ENCODE assay signal across 20 mouse cellular contexts in the genomic region with DNA sequence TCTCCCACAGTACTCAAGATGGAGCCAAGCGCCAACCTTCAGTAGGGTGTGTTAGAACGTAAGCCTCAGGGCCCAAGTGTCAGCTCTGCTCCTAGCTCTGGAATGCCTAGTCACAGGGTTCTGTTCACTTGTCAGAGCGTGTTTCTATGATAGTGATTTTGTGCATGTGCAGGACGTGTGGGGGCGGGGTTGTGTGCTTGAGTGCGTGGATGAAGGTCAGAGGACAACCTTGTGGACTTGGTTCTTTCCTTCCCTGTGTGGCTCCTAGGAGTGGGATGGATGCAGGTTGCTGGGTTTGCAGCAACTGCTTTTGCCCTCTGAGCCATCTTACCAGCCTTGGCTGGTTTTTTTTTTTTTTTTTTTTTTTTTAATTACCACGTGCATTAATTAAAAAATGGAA. TPM values are rescaled to one million over a fixed set of nuclear protein-coding genes. Genes with fewer than 3 reads are reported as not detected.
DNase-seq lines count a peak whose midpoint lies in the region; ATAC-seq and TF ChIP-seq lines count a peak whose summit lies in the region.
"Had no signal": no experiment of that assay in that cellular context is flagged by ENCODE, and none has a peak within 500 bp of the region (broad histone marks: within the 10 kb centered on the region; RNA-seq: fewer than 3 reads in every experiment).

No protein-coding gene starts in this region.

- H3K4me1 ChIP-seq in kidney, adult 2 months (ENCODE audit: control insufficient read depth, insufficient read depth, low read length) = no peaks in the 10 kb centered on the region
- H3K4me1 ChIP-seq in kidney, embryonic 15.5 days = no peaks in the 10 kb centered on the region
- peaks cover 10 to 32% of the 10 kb centered on the region in 2 experiments for H3K4me1 ChIP-seq in MEL (ENCODE audit: control insufficient read depth in 1 of 2, insufficient read depth in 2 of 2, low read length in 2 of 2)
- H3K4me1 ChIP-seq: embryonic facial prominence, embryonic 12.5 days; forebrain, embryonic 15.5 days; heart, embryonic 15.5 days; hindbrain, embryonic 13.5 days had no signal

- H3K4me2 ChIP-seq in kidney, embryonic 15.5 days = no peak overlapping the region
- H3K4me2 ChIP-seq: embryonic facial prominence, embryonic 12.5 days; forebrain, embryonic 15.5 days; heart, embryonic 11.5 days; heart, embryonic 15.5 days; hindbrain, embryonic 13.5 days had no signal

- TF ChIP-seq EP300 in MEL (IDR thresholded peaks at IDR 0.05; ENCODE audit: low read depth in 1 of 2, low read length in 2 of 2) = no peak

- H3K9me3 ChIP-seq in kidney, embryonic 15.5 days (replicated peaks) = no peaks in the 10 kb centered on the region
- no peaks in the 10 kb centered on the region for H3K9me3 ChIP-seq in MEL (replicated peaks; ENCODE audit: insufficient read depth, low read length)
- H3K9me3 ChIP-seq: embryonic facial prominence, embryonic 12.5 days; forebrain, embryonic 15.5 days; G1E; heart, embryonic 15.5 days; hindbrain, embryonic 13.5 days had no signal

- no peak overlapping the region for H3K9ac ChIP-seq in kidney, embryonic 15.5 days
- no peak overlapping the region for H3K9ac ChIP-seq in MEL (ENCODE audit: control insufficient read depth, low read depth, low read length, poor library complexity, severe bottlenecking)
- H3K9ac ChIP-seq: embryonic facial prominence, embryonic 12.5 days; forebrain, embryonic 15.5 days; heart, embryonic 15.5 days; hindbrain, embryonic 13.5 days had no signal

- no peak overlapping the region for H3K27ac ChIP-seq in kidney, adult 2 months (ENCODE audit: insufficient read depth, low read depth, low read length)
- H3K27ac ChIP-seq in kidney, embryonic 15.5 days = no peak overlapping the region
- no peak overlapping the region; the same call in 1 of the 2 replicates for H3K27ac ChIP-seq in MEL (ENCODE audit: control insufficient read depth, low read depth, low read length)
- H3K27ac ChIP-seq: embryonic facial prominence, embryonic 12.5 days; forebrain, embryonic 15.5 days; heart, adult 2 months; heart, embryonic 15.5 days; hindbrain, embryonic 13.5 days; hindbrain, postnatal 0 days had no signal

- TF ChIP-seq POLR2A in kidney, adult 2 months (IDR thresholded peaks at IDR 0.05; ENCODE audit: low read depth, low read length) = no peak
- no peak for TF ChIP-seq POLR2A in MEL (IDR thresholded peaks at IDR 0.05; ENCODE audit: control insufficient read depth in 1 of 2, insufficient read depth in 1 of 2, low read depth in 1 of 2, low read length in 2 of 2, poor library complexity in 1 of 2)

- no peak for ATAC-seq in kidney, embryonic 15.5 days (replicated peaks; ENCODE audit: low FRiP score)
- ATAC-seq in megakaryocyte-erythroid progenitor cell, adult 5-6 weeks (replicated peaks; ENCODE audit: low FRiP score, low TSS enrichment, poor library complexity, severe bottlenecking) = peak; percentile 44
- ATAC-seq: forebrain, embryonic 15.5 days; hindbrain, postnatal 0 days had no signal

- DNase-seq in kidney, adult 2 months = peak; percentile 68
- DNase-seq in MEL (ENCODE audit: low read depth, low spot score) (no peak), ZHBTc4 (ENCODE audit: low read depth, low spot score) (peak; percentile 39)
- no peak for DNase-seq in adrenal gland, postnatal 25 days
- no peak for DNase-seq in ovary, adult 18-20 months (ENCODE audit: low spot score)
- DNase-seq: adrenal gland, adult 2 months; adrenal gland, postnatal 36 days; cerebellum, postnatal 14 days; gastrocnemius, postnatal 36 days; heart, adult 2 months; heart, postnatal 14 days had no signal

- no peak for TF ChIP-seq CTCF in kidney, adult 2 months (conservative IDR thresholded peaks at IDR 0.05; ENCODE audit: insufficient read depth, insufficient read length, low read depth, low read length)
- no peak for TF ChIP-seq CTCF in MEL (IDR thresholded peaks at IDR 0.05 in 2 of 3, conservative IDR thresholded peaks at IDR 0.05 in 1 of 3; ENCODE audit: control insufficient read depth in 1 of 3, insufficient read depth in 1 of 3, low read depth in 2 of 3, low read length in 3 of 3, poor library complexity in 1 of 3, severe bottlenecking in 1 of 3)

- TF ChIP-seq RAD21 in MEL (IDR thresholded peaks at IDR 0.05; ENCODE audit: low read depth, low read length) = no peak

- 64% methylated on average over 7 of the region's 7 CpGs for WGBS in kidney, adult 2 months
- 85% methylated on average over 7 of the region's 7 CpGs for WGBS in kidney, embryonic 15.5 days

- no peaks in the 10 kb centered on the region for H3K36me3 ChIP-seq in kidney, adult 2 months (ENCODE audit: control insufficient read depth, insufficient read depth, low read length)
- H3K36me3 ChIP-seq in kidney, embryonic 15.5 days = no peaks in the 10 kb centered on the region
- H3K36me3 ChIP-seq in MEL (ENCODE audit: control insufficient read depth in 1 of 2, insufficient read depth in 2 of 2, low read length in 2 of 2) = peaks cover 0 to 36% of the 10 kb centered on the region in 2 experiments; a peak in 2 of 4 replicates
- H3K36me3 ChIP-seq: embryonic facial prominence, embryonic 12.5 days; forebrain, embryonic 15.5 days; heart, embryonic 15.5 days; hindbrain, embryonic 13.5 days had no signal

- H3K4me3 ChIP-seq in kidney, adult 2 months (ENCODE audit: insufficient read depth, low read depth, low read length) = no peak overlapping the region
- no peak overlapping the region for H3K4me3 ChIP-seq in kidney, embryonic 15.5 days (replicated peaks)
- no peak overlapping the region for H3K4me3 ChIP-seq in MEL (ENCODE audit: control insufficient read depth in 1 of 2, insufficient read depth in 1 of 2, low read depth in 2 of 2, low read length in 2 of 2)
- H3K4me3 ChIP-seq: embryonic facial prominence, embryonic 12.5 days; forebrain, embryonic 15.5 days; heart, adult 2 months; heart, embryonic 15.5 days; hindbrain, embryonic 13.5 days had no signal

- H3K79me2 ChIP-seq in MEL (ENCODE audit: control insufficient read depth, insufficient read depth, low read length, poor library complexity) = peaks cover 4% of the 10 kb centered on the region; the same call in 1 of the 2 replicates

- H3K27me3 ChIP-seq in kidney, adult 2 months (replicated peaks; ENCODE audit: control insufficient read depth, insufficient read depth, low read length) = no peaks in the 10 kb centered on the region
- no peaks in the 10 kb centered on the region for H3K27me3 ChIP-seq in kidney, embryonic 15.5 days
- H3K27me3 ChIP-seq in MEL (ENCODE audit: control insufficient read depth in 1 of 2, insufficient read depth in 2 of 2, low read length in 2 of 2) = no peaks in the 10 kb centered on the region
- H3K27me3 ChIP-seq: embryonic facial prominence, embryonic 12.5 days; forebrain, embryonic 15.5 days; heart, embryonic 15.5 days; hindbrain, embryonic 13.5 days had no signal

TF ChIP-seq in MEL, 35 proteins besides CTCF, POLR2A, EP300 and RAD21:
- peak; percentile 38; the same call in 1 of the 2 replicates for TF ChIP-seq ZNF384 (IDR thresholded peaks at IDR 0.05; ENCODE audit: low read depth, low read length)
- no peak for TF ChIP-seq TBP (IDR thresholded peaks at IDR 0.05; ENCODE audit: low read depth, low read length)
- TF ChIP-seq CHD2 (IDR thresholded peaks at IDR 0.05; ENCODE audit: low read length) = no peak
TF ChIP-seq in MEL: peak in this region for 1.

RNA-seq across cellular contexts. Expression of a gene that starts 13.5 kb away (rescaled TPM):
- polyA plus RNA-seq in kidney, adult 2 months (2012; rRNA removed) = 1.8 and 2.3 TPM in 2 replicates
- 23.0 and 23.1 TPM in 2 replicates for polyA plus RNA-seq in kidney, embryonic 15.5 days (2015; fragmentation: Nextera tagmentation; extraction: Ambion mirVana)
- 11.0 and 12.4 TPM in 2 replicates for total RNA-seq in MEL (2012; rRNA removed)
- polyA plus RNA-seq in MEL (2012; ENCODE audit: insufficient read depth in 1 of 2, insufficient read length in 2 of 2, low read depth in 1 of 2, low replicate concordance in 2 of 2, missing spikeins in 1 of 2) = 10 to 100 TPM in 1 of 2 experiments, not detected in 1; 10.5 TPM
- total RNA-seq in megakaryocyte-erythroid progenitor cell, adult 5-6 weeks (2014; fragmentation: Nextera tagmentation) = 18.6 and 20.3 TPM in 2 replicates
- 25.2 and 29.7 TPM in 2 replicates for total RNA-seq in megakaryocyte-erythroid progenitor cell, adult 5-6 weeks (2017)
- 20.4 and 22.3 TPM in 2 replicates for total RNA-seq in adrenal gland, postnatal 25 days (2021)

Comparison
In these comparisons a context has a peak if more than half of its experiments do, and no peak if none do; other contexts are left out.
1. DNase-seq: peak in kidney, adult 2 months (single experiment) and ZHBTc4 (single experiment); none in MEL (single experiment), adrenal gland, postnatal 25 days (single experiment) and ovary, adult 18-20 months (single experiment).